Mouse (Mus musculus) liver, adult 2 months (tissue): ENCODE data around the gene Pcx. TPM values are rescaled to one million over a fixed set of nuclear protein-coding genes. Genes with fewer than 3 reads are reported as not detected.

Experiments used
- DNase-seq: peaks from one replicate; pipeline ENCODE4 v3.0.0-alpha.2; 2011; ENCODE audit warnings: low read depth, low spot score; ENCODE audit errors: extremely low read depth
- H3K27ac ChIP-seq: fragments of 200-500 bp; replicated peaks from 2 replicates; pipeline ENCODE4 v1.5.1; 2012; ENCODE audit warnings: low read depth, mild to moderate bottlenecking, control low read depth, inconsistent platforms, low read length; ENCODE audit not compliant: insufficient read depth
- H3K27me3 ChIP-seq: fragments of 200-500 bp; 2 replicates; pipeline ENCODE4 v1.6.1; 2012; ENCODE audit warnings: mild to moderate bottlenecking, moderate library complexity, low read length, inconsistent platforms; ENCODE audit not compliant: control insufficient read depth, insufficient read depth
- H3K36me3 ChIP-seq: fragments of 200-500 bp; 2 replicates; pipeline ENCODE4 v1.6.1; 2012; ENCODE audit warnings: low read length, inconsistent platforms; ENCODE audit not compliant: control insufficient read depth, insufficient read depth
- H3K4me1 ChIP-seq: fragments of 200-500 bp; 2 replicates; pipeline ENCODE4 v1.6.1; 2011; ENCODE audit warnings: low read length; ENCODE audit not compliant: control insufficient read depth, insufficient read depth
- H3K4me3 ChIP-seq: fragments of 200-500 bp; 2 replicates; pipeline ENCODE4 v1.5.1; 2011; ENCODE audit warnings: low read depth, mild to moderate bottlenecking, control low read depth, low read length, moderate library complexity; ENCODE audit not compliant: insufficient read depth
- H3K79me2 ChIP-seq: fragments of 200-500 bp; 2 replicates; pipeline ENCODE4 v1.6.1; 2012; ENCODE audit warnings: inconsistent platforms, mild to moderate bottlenecking, low read length, moderate library complexity; ENCODE audit not compliant: control insufficient read depth, insufficient read depth
- H3K9ac ChIP-seq: fragments of 200-500 bp; 2 replicates; pipeline ENCODE4 v1.6.1; 2012; ENCODE audit warnings: low read depth, mild to moderate bottlenecking, control low read depth, inconsistent platforms, low read length
- CTCF ChIP-seq: fragments of 200-500 bp; IDR thresholded peaks from 2 replicates; pipeline ENCODE4 v1.5.1; 2011; ENCODE audit warnings: low read depth, low read length, control low read depth
- POLR2A ChIP-seq: fragments of 200-500 bp; IDR thresholded peaks from 2 replicates; pipeline ENCODE4 v1.6.1; 2011; ENCODE audit warnings: low read length, control low read depth; ENCODE audit not compliant: insufficient read depth; ENCODE audit errors: extremely low read depth
- WGBS: fragments of 180-500 bp; shearing (Covaris S2); methylation state at CpG from one replicate; pipeline ENCODE4 v1.1.7; 2018; 5-methylcytosine and 5-hydroxymethylcytosine counted together
- polyA plus RNA-seq: library from polyadenylated mRNA; depleted of rRNA; stranded (reverse); fragments of >200 nt; gene quantifications from 2 replicates; pipeline ENCODE4 v1.2.3, GENCODE M21; 2012
- total RNA-seq: library from RNA; depleted of rRNA; stranded (reverse); fragments of >200 nt; gene quantifications from 2 replicates; pipeline ENCODE4 v1.2.3, GENCODE M21; 2014

The Pcx gene
- total and polyA plus RNA-seq, 2 experiments: 237 to 269 TPM

GRCm38 (mm10) chr19:4492526-4493296 lies 17.6 kb upstream of the Pcx start:
- TF ChIP-seq CTCF (no peak), POLR2A (no peak)
- Histone ChIP-seq H3K4me3 (no peak overlapping the region), H3K27me3 (no peaks in the 10 kb centered on the region), H3K79me2 (no peaks in the 10 kb centered on the region), H3K4me1 (peaks cover 7% of the 10 kb centered on the region), H3K27ac (no peak overlapping the region), H3K36me3 (no peaks in the 10 kb centered on the region), H3K9ac (no peak overlapping the region)
- DNase-seq: no peak
- WGBS: 48% methylated on average over 9 of the region's 9 CpGs

GRCm38 (mm10) chr19:4494707-4495106 lies 15.6 kb upstream of the Pcx start:
- peaks cover 20% of the 10 kb centered on the region for H3K4me1 ChIP-seq
- H3K27ac ChIP-seq: no peak overlapping the region
- no peaks in the 10 kb centered on the region for H3K36me3 ChIP-seq
- H3K4me3 ChIP-seq: no peak overlapping the region
- TF ChIP-seq POLR2A: no peak
- no peak for TF ChIP-seq CTCF
- H3K27me3 ChIP-seq: no peaks in the 10 kb centered on the region
- no peaks in the 10 kb centered on the region for H3K79me2 ChIP-seq
- no peak overlapping the region for H3K9ac ChIP-seq
- no peak for DNase-seq
- 96% methylated on average over 7 of the region's 7 CpGs for WGBS

GRCm38 (mm10) chr19:4495814-4496213 lies 14.5 kb upstream of the Pcx start:
- no peaks in the 10 kb centered on the region for H3K27me3 ChIP-seq
- H3K4me1 ChIP-seq: peaks cover 20% of the 10 kb centered on the region
- no peaks in the 10 kb centered on the region for H3K79me2 ChIP-seq
- H3K27ac ChIP-seq: no peak overlapping the region
- 90% methylated on average over 5 of the region's 5 CpGs for WGBS
- no peak for TF ChIP-seq CTCF
- no peak for TF ChIP-seq POLR2A
- no peak for DNase-seq
- no peak overlapping the region for H3K4me3 ChIP-seq
- no peak overlapping the region for H3K9ac ChIP-seq
- no peaks in the 10 kb centered on the region for H3K36me3 ChIP-seq

- Histone ChIP-seq H3K36me3 (no peaks in the 10 kb centered on the region), H3K79me2 (no peaks in the 10 kb centered on the region), H3K27me3 (no peaks in the 10 kb centered on the region), H3K4me1 (peaks cover 20% of the 10 kb centered on the region), H3K27ac (peak overlapping the region; percentile 89), H3K9ac (peak overlapping the region; percentile 56), H3K4me3 (no peak overlapping the region)
- TF ChIP-seq POLR2A (no peak), CTCF (no peak)
- 54% methylated on average over 3 of the region's 3 CpGs for WGBS
- peak; percentile 79 for DNase-seq
Observed at GRCm38 (mm10) chr19:4496535-4497262, 13.6 kb upstream of the Pcx start.

DNA sequence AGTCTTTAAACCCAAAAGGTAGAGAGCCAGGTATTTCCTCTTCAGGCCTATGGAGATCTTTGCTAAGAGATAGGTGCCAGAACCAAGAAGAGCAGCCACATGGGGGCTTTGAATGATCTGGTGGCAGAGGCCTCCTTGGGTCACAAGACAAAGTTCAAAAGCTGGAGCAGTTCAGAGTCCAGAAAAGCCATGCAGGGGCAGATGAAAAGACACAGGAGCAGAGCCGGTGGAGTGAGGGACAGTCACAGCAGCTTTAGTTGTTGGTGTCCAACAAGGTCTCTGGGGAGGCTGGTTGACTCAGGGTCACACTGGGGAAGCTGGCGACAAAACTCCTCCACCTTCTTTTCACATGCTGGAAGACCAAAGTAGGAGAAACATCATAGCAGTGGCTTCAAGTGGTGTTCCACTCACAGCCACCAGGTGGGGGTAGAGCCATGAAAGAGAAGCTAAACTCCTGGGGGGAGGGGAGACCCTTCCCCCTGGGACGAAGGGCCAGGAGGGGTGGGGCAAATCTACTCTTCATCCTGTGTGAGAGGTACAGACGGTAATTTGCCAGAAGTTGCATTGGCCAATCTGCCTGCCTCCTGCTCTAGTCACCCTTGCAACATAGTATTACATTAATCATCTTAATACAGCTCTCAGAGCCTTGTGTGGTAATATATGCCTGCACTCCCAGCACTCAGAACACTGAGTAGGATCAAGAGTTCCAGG lies 12.9 kb upstream of the Pcx start:
- Histone ChIP-seq H3K27ac (peak overlapping the region; percentile 99), H3K4me3 (no peak overlapping the region), H3K9ac (peak overlapping the region; percentile 83), H3K4me1 (peaks cover 20% of the 10 kb centered on the region), H3K79me2 (no peaks in the 10 kb centered on the region), H3K36me3 (no peaks in the 10 kb centered on the region), H3K27me3 (no peaks in the 10 kb centered on the region)
- TF ChIP-seq CTCF (peak; percentile 88), POLR2A (no peak)
- 0% methylated on average over 4 of the region's 4 CpGs for WGBS
- DNase-seq: peak; percentile 96
